9 mouse cellular contexts compared by ENCODE assay signal in genomic region chr5:137277360-137278342, GRCm38 (mm10). TPM values are rescaled to one million over a fixed set of nuclear protein-coding genes. Genes with fewer than 3 reads are reported as not detected.
DNase-seq lines count a peak whose midpoint lies in the region; ATAC-seq and TF ChIP-seq lines count a peak whose summit lies in the region.
"Had no signal": no experiment of that assay in that cellular context is flagged by ENCODE, and none has a peak within 500 bp of the region (broad histone marks: within the 10 kb centered on the region; RNA-seq: fewer than 3 reads in every experiment).

No protein-coding gene starts in this region.

- peak; percentile 44; the same call in 1 of the 2 replicates for TF ChIP-seq CTCF in cerebellum, adult 2 months (IDR thresholded peaks at IDR 0.05; ENCODE audit: borderline replicate concordance, insufficient read depth, low read depth, low read length)
- peak; percentile 28; the same call in 1 of the 2 replicates for TF ChIP-seq CTCF in testis, adult 2 months (IDR thresholded peaks at IDR 0.05; ENCODE audit: control insufficient read depth, insufficient read depth, insufficient replicate concordance, low read depth, low read length)

- H3ac ChIP-seq in myocyte (ENCODE audit: control insufficient read depth, insufficient read length) = no peak overlapping the region

- no peaks in the 10 kb centered on the region for H3K4me1 ChIP-seq in cerebellum, adult 2 months (ENCODE audit: control insufficient read depth, insufficient read depth, low read length)
- no peaks in the 10 kb centered on the region for H3K4me1 ChIP-seq in testis, adult 2 months (ENCODE audit: control insufficient read depth, insufficient read depth, low read length)
- 0 out of 2 replicates have a peak, but pooled peaks cover 2% of the 10 kb centered on the region for H3K4me1 ChIP-seq in kidney, embryonic 15.5 days
- no peaks in the 10 kb centered on the region for H3K4me1 ChIP-seq in heart, embryonic 11.5 days (ENCODE audit: control insufficient read depth, insufficient read depth, low read length)
- H3K4me1 ChIP-seq: heart, embryonic 15.5 days had no signal

- H3K9ac ChIP-seq in kidney, embryonic 15.5 days = no peak overlapping the region
- no peak overlapping the region for H3K9ac ChIP-seq in heart, embryonic 11.5 days (ENCODE audit: low read depth, low read length)
- H3K9ac ChIP-seq: heart, embryonic 15.5 days had no signal

- no peak for DNase-seq in cerebellum, adult 2 months
- DNase-seq in cerebellum, adult 11-12 months = no peak
- DNase-seq in testis, postnatal 14 days (ENCODE audit: low spot score) = no peak
- no peak for DNase-seq in urinary bladder, adult 18-20 months (ENCODE audit: low spot score in 2 of 2)

- no peaks in the 10 kb centered on the region for H3K27me3 ChIP-seq in cerebellum, adult 2 months (ENCODE audit: control insufficient read depth, insufficient read depth, low read length)
- H3K27me3 ChIP-seq in testis, adult 2 months (ENCODE audit: control insufficient read depth, insufficient read depth, low read length) = no peaks in the 10 kb centered on the region
- peaks cover 3% of the 10 kb centered on the region; the same call in 1 of the 2 replicates for H3K27me3 ChIP-seq in kidney, embryonic 15.5 days
- peaks cover 37% of the 10 kb centered on the region for H3K27me3 ChIP-seq in myocyte (ENCODE audit: control insufficient read depth, insufficient read depth, insufficient read length)
- no peaks in the 10 kb centered on the region for H3K27me3 ChIP-seq in heart, embryonic 11.5 days (ENCODE audit: control insufficient read depth, insufficient read depth, low read length)
- H3K27me3 ChIP-seq: heart, embryonic 15.5 days had no signal

- H3K9me3 ChIP-seq in kidney, embryonic 15.5 days (replicated peaks) = peaks cover 5% of the 10 kb centered on the region; the same call in 1 of the 2 replicates
- H3K9me3 ChIP-seq in heart, embryonic 11.5 days (replicated peaks; ENCODE audit: control insufficient read depth, low read length) = peaks cover 6% of the 10 kb centered on the region; the same call in 1 of the 2 replicates
- H3K9me3 ChIP-seq: heart, embryonic 15.5 days had no signal

- 41% methylated on average over 18 of the region's 18 CpGs for WGBS in cerebellum, adult 2 months
- 30% methylated on average over 18 of the region's 18 CpGs for WGBS in kidney, embryonic 15.5 days
- WGBS in heart, embryonic 11.5 days (ENCODE audit: insufficient replicate concordance) = 65% methylated on average over 18 of the region's 18 CpGs

- no peak overlapping the region for H3K27ac ChIP-seq in cerebellum, adult 2 months (ENCODE audit: insufficient read depth, low read length)
- H3K27ac ChIP-seq in testis, adult 2 months (ENCODE audit: control insufficient read depth, insufficient read depth, low read depth, low read length) = no peak overlapping the region
- H3K27ac ChIP-seq in kidney, embryonic 15.5 days = no peak overlapping the region
- no peak overlapping the region for H3K27ac ChIP-seq in heart, embryonic 11.5 days (ENCODE audit: low read depth, low read length)
- H3K27ac ChIP-seq: heart, embryonic 15.5 days had no signal

- TF ChIP-seq POLR2A in cerebellum, adult 2 months (IDR thresholded peaks at IDR 0.05; ENCODE audit: borderline replicate concordance, insufficient read depth, low read length) = no peak
- TF ChIP-seq POLR2A in testis, adult 2 months (IDR thresholded peaks at IDR 0.05; ENCODE audit: control insufficient read depth, low read depth, low read length) = no peak
- TF ChIP-seq POLR2A in myocyte (IDR thresholded peaks at IDR 0.05; ENCODE audit: insufficient read length, low read depth) = no peak

- no peaks in the 10 kb centered on the region for H3K79me2 ChIP-seq in myocyte (ENCODE audit: control insufficient read depth, insufficient read depth)

- H3K4me3 ChIP-seq in cerebellum, adult 2 months (replicated peaks; ENCODE audit: insufficient read depth, low read depth, low read length) = no peak overlapping the region
- H3K4me3 ChIP-seq in testis, adult 2 months (ENCODE audit: control insufficient read depth, low read depth, low read length) = no peak overlapping the region
- H3K4me3 ChIP-seq in kidney, embryonic 15.5 days (replicated peaks) = no peak overlapping the region
- H3K4me3 ChIP-seq in myocyte = no peak overlapping the region
- H3K4me3 ChIP-seq in heart, embryonic 11.5 days (ENCODE audit: low read depth, low read length) = no peak overlapping the region
- H3K4me3 ChIP-seq: heart, embryonic 15.5 days had no signal

- peak overlapping the region; percentile 22; the same call in 1 of the 2 replicates for H3K4me2 ChIP-seq in kidney, embryonic 15.5 days
- peak overlapping the region; percentile 32 for H3K4me2 ChIP-seq in myocyte (ENCODE audit: low read depth)
- no peak overlapping the region for H3K4me2 ChIP-seq in heart, embryonic 11.5 days
- H3K4me2 ChIP-seq: heart, embryonic 15.5 days had no signal

- ATAC-seq in kidney, embryonic 15.5 days (replicated peaks; ENCODE audit: low FRiP score) = 0 out of 2 replicates have a peak, but pooled peaks have one; percentile 49
- no peak for ATAC-seq in heart, embryonic 11.5 days (replicated peaks; ENCODE audit: insufficient number of reproducible peaks, low FRiP score, low TSS enrichment)

- H3K36me3 ChIP-seq in testis, adult 2 months (ENCODE audit: control insufficient read depth, insufficient read depth, low read length) = no peaks in the 10 kb centered on the region
- no peaks in the 10 kb centered on the region for H3K36me3 ChIP-seq in kidney, embryonic 15.5 days
- H3K36me3 ChIP-seq in myocyte (ENCODE audit: control insufficient read depth, insufficient read depth) = no peaks in the 10 kb centered on the region
- no peaks in the 10 kb centered on the region for H3K36me3 ChIP-seq in heart, embryonic 11.5 days (ENCODE audit: control insufficient read depth, insufficient read depth, low read length)
- H3K36me3 ChIP-seq: heart, embryonic 15.5 days had no signal

TF ChIP-seq in myocyte, 11 proteins besides CTCF, POLR2A, EP300 and RAD21:
- TF ChIP-seq MYOG (IDR thresholded peaks at IDR 0.05; ENCODE audit: control insufficient read depth in 1 of 3, insufficient read depth in 1 of 3, insufficient read length in 2 of 3, low read depth in 2 of 3) (peak; percentile 22 to 60 (median 55)), REST (IDR thresholded peaks at IDR 0.05; ENCODE audit: insufficient read depth, insufficient read length) (no peak), MYOD1 (IDR thresholded peaks at IDR 0.05; ENCODE audit: control insufficient read depth in 1 of 3, insufficient read length in 2 of 3, low read depth in 2 of 3) (peak in 2 of 3 experiments; percentile 25 to 57)
TF ChIP-seq in myocyte: peak in this region for 2.

RNA-seq across cellular contexts. Expression of gene Ache, which starts 9.7 kb away (rescaled TPM):
- 155 and 165 TPM in 2 replicates for polyA plus RNA-seq in cerebellum, adult 2 months (2012; rRNA removed)
- 0.09 and 0.30 TPM in 2 replicates for polyA plus RNA-seq in testis, adult 2 months (2012; rRNA removed)
- 2.7 and 3.6 TPM in 2 replicates for polyA plus RNA-seq in kidney, embryonic 15.5 days (2015; fragmentation: Nextera tagmentation; extraction: Ambion mirVana)
- 10.9 TPM for polyA plus RNA-seq in myocyte (2012; fragmentation: generic; extraction: Trizol)
- polyA plus RNA-seq in heart, embryonic 11.5 days (2014; fragmentation: Nextera tagmentation; extraction: Ambion mirVana) = 20.3 and 22.2 TPM in 2 replicates

RNA-seq across cellular contexts. Expression of gene Ufsp1, which starts 16.8 kb away (rescaled TPM):
- 27.9 and 28.2 TPM in 2 replicates for polyA plus RNA-seq in cerebellum, adult 2 months (2012; rRNA removed)
- 1.6 and 1.7 TPM in 2 replicates for polyA plus RNA-seq in testis, adult 2 months (2012; rRNA removed)
- 5.9 and 7.3 TPM in 2 replicates for polyA plus RNA-seq in kidney, embryonic 15.5 days (2015; fragmentation: Nextera tagmentation; extraction: Ambion mirVana)
- 9.0 TPM for polyA plus RNA-seq in myocyte (2012; fragmentation: generic; extraction: Trizol)
- 9.1 and 10.3 TPM in 2 replicates for polyA plus RNA-seq in heart, embryonic 11.5 days (2014; fragmentation: Nextera tagmentation; extraction: Ambion mirVana)

RNA-seq across cellular contexts. Expression of gene Srrt, which starts 29.8 kb away (rescaled TPM):
- polyA plus RNA-seq in cerebellum, adult 2 months (2012; rRNA removed) = 208 and 224 TPM in 2 replicates
- 174 and 178 TPM in 2 replicates for polyA plus RNA-seq in testis, adult 2 months (2012; rRNA removed)
- 141 and 158 TPM in 2 replicates for polyA plus RNA-seq in kidney, embryonic 15.5 days (2015; fragmentation: Nextera tagmentation; extraction: Ambion mirVana)
- 59.0 TPM for polyA plus RNA-seq in myocyte (2012; fragmentation: generic; extraction: Trizol)
- polyA plus RNA-seq in heart, embryonic 11.5 days (2014; fragmentation: Nextera tagmentation; extraction: Ambion mirVana) = 92.0 and 96.9 TPM in 2 replicates

RNA-seq across cellular contexts. Expression of gene Trip6, which starts 36.6 kb away (rescaled TPM):
- polyA plus RNA-seq in cerebellum, adult 2 months (2012; rRNA removed) = 10.3 and 11.0 TPM in 2 replicates
- 4.1 and 5.2 TPM in 2 replicates for polyA plus RNA-seq in testis, adult 2 months (2012; rRNA removed)
- 77.9 and 87.5 TPM in 2 replicates for polyA plus RNA-seq in kidney, embryonic 15.5 days (2015; fragmentation: Nextera tagmentation; extraction: Ambion mirVana)
- polyA plus RNA-seq in myocyte (2012; fragmentation: generic; extraction: Trizol) = 46.2 TPM
- 36.7 and 41.1 TPM in 2 replicates for polyA plus RNA-seq in heart, embryonic 11.5 days (2014; fragmentation: Nextera tagmentation; extraction: Ambion mirVana)

RNA-seq across cellular contexts. Expression of gene Slc12a9, which starts 55.7 kb away (rescaled TPM):
- polyA plus RNA-seq in cerebellum, adult 2 months (2012; rRNA removed) = 31.0 and 31.6 TPM in 2 replicates
- 3.6 and 4.4 TPM in 2 replicates for polyA plus RNA-seq in testis, adult 2 months (2012; rRNA removed)
- 14.2 and 16.0 TPM in 2 replicates for polyA plus RNA-seq in kidney, embryonic 15.5 days (2015; fragmentation: Nextera tagmentation; extraction: Ambion mirVana)
- polyA plus RNA-seq in myocyte (2012; fragmentation: generic; extraction: Trizol) = 7.9 TPM
- 5.1 and 5.6 TPM in 2 replicates for polyA plus RNA-seq in heart, embryonic 11.5 days (2014; fragmentation: Nextera tagmentation; extraction: Ambion mirVana)
